Mouse (Mus musculus) retina, postnatal 7 days (tissue): ENCODE results near the gene Fcgrt.
"Not testable (repeated sequence)": the region's sequence is repeated elsewhere in the genome, so short reads cannot be mapped to it uniquely, and the experiment has no call there.

Source experiments
- DNase-seq: peaks from one replicate; pipeline ENCODE4 v3.0.0-alpha.2; 2012; ENCODE audit warnings: low read depth, low spot score

Fcgrt gene

DNA sequence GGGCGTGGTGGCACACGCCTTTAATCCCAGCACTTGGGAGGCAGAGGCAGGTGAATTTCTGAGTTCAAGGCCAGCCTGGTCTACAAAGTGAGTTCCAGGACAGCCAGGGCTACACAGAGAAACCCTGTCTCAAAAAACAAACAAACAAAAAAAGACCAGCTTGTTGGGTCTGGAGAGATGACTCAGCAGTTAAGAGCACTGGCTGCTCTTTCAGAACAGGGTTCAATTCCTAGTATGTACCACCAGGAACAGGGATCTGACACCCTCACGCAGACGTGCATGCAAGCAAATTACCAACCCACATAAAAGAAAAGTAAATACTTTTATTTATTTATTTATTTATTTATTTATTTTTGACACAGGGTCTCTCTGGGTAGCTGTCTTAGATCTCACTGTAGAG is 6.4 kb upstream of the Fcgrt start:
- not testable (repeated sequence) for DNase-seq

GRCm38 (mm10) chr7:45107052-45107645 is 3.5 kb upstream of the Fcgrt start:
- DNase-seq: no peak

DNA sequence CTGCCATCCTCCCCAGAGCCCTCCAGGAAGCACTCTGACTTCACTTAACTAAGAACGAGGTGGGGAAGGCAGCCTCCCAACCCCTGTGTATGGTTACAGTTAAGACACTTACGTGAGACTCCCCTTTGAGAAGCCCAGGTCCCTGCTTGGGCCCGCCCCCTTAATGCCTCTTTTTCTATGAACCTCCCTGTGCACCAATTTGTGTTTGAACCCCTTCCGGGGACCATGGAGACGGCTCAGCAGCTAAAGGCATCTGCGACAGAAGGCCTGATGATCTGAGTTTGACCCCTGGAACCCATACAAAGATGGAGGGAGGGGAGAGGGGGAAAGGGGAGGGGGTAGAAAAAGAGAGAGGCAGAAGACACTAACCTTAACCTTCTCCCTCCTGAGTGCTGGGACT is 2.8 kb upstream of the Fcgrt start:
- no peak for DNase-seq

DNA sequence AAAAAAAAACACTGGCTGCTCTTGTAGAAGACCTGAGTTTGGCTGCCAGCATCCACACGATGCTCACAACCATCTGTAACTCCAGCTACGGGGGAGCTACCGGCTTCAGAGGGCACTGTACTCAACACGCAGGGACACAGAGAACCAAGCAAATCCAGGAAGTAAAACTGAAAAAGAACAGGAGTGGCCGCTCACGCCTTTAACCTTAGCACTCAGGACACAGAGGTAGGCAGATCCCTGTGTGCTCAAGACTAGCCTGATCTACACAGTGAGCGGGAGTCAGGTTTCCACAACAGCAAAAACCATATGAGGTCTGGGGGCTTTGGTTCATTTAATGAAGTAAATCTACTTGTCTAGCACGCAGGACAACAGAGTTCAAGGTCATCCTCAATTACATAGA is 1.8 kb upstream of the Fcgrt start:
- no peak for DNase-seq

DNA sequence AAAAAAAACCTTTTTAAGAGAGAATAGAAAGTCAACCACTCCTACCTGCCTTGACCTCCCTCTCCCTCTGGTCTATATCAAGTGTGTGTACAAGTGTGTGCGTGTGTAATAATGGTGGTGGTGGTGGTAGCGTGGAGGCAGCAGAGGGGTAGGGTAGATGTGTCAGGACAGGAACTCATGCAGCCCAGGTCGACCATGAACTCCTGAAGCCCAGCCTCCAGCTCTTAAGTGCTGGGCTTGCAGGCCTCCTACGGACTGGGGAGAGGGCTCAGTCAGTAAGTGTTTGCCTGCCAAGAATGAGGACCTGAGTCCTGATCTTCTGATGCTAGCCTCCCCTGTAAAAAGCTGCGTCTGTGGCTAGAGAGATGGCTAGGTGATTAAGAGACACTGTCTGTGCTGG is 1.3 kb upstream of the Fcgrt start:
- DNase-seq: no peak

- no peak for DNase-seq
These were observed 588 bp downstream of the Fcgrt start for GRCm38 (mm10) chr7:45102940-45103585.

GRCm38 (mm10) chr7:45102441-45102840 is 1.2 kb downstream of the Fcgrt start:
- no peak for DNase-seq

- DNase-seq: no peak
These were observed 3.6 kb downstream of the Fcgrt start for GRCm38 (mm10) chr7:45100046-45100445.

DNA sequence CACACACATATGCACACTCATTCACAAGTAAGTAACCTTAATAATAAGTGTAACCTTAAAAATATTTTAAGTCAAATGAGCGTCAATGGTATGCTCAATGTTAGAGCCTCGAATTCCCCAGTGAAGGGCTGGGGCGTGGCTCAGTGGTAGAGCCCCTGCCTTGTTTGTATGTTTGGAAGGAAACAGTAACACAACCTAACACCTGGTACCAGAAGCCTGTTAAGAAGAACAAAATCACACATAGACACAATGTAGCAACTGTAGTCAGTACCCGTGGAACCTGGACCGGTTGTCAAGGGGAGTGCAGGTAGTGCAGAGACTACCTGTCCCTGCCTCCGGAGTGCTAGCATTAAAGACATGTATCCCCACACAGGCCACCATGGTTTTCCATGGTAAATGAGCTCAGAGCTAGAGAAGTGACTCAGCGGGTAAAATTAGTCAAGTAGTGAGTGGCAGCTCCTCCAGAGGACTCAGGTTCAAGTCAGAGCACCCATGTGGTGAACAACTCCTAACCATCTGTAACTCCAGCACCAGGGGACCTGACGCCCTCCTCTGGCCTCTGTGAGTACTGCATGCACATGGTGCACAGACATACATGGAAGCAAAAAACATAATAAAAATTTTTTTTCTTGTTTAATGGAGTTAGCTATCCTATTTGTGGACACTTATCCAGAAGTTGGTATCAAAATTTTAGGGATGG is 5.0 kb downstream of the Fcgrt start:
- no peak for DNase-seq

DNA sequence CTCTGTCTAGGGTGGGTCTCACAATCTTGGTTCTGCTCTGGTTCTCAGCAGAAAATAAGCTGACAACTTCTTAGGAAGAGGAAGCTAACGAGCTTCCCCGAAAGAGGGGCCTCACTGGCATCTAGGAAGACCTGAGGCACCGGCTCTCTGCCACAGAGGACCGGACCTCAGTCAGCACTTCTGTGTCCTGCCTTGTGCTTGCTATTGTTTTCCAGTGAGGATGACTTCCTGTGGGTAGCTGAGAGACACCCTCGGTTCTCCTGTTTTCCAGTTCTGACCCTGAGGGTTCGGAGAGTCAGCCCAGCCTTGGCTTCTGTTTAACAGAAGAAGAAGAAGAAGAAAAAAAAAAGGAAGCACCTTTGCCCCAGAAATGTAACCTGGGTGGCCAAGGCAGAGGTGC is 6.2 kb downstream of the Fcgrt start:
- no peak for DNase-seq

GRCm38 (mm10) chr7:45095965-45096364 is 7.7 kb downstream of the Fcgrt start:
- not testable (repeated sequence) for DNase-seq

DNA sequence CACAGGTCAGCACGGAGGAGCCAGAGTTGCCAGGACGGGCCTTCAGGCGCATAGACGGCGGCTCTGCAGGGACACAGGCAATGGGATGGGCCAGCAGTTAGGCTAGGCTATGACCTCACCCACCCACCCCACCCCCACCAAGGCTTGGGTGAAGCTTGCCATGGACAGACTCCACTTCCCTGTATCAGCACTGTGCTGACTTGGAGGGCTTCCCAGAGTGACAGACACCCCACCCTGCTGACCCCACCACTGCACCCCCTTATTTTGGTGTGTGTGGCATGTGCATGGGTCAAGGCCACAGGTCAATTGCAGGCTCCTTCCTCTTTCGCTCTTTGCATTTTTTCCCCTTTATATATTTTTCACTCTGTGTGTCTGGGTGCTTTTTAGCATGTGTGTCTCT is 8.3 kb downstream of the Fcgrt start:
- DNase-seq: no peak

DNA sequence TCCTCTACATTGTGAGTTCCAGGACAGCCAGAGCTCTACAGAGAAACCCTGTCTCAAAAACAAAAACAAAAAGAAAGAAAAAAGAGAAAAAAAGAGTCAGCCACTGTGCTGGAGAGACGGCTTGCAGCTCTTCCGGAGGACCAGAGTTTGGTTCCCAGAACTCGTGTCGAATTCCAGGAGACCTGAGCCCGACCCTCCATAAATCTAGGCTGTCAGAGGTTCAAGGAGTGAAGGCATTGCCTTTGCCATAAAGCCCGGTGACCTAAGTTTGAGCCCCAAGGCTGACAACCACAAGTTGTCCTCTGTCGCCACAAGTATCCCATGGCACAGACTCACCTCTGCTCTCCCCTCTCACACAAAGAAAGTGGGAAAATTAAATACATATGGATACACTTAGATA is 9.5 kb downstream of the Fcgrt start:
- no peak for DNase-seq

DNA sequence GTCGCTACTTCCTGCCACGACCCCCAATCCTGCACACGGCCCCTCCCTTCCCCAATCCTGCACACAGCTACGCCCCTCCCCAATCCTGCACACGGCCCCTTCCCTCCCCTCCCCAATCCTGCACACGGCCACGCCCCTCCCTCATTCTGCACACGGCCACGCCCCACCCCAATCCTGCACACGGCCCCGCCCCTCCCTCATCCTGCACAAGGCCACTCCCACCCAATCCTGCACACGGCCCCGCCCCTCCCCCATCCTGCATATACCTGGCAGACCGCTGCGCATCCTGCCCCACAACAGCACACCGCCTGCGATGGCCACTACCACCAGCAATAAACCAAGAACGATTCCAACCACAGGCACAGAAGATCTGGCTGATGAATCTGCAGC is 10.1 kb downstream of the Fcgrt start:
- DNase-seq: no peak

DNA sequence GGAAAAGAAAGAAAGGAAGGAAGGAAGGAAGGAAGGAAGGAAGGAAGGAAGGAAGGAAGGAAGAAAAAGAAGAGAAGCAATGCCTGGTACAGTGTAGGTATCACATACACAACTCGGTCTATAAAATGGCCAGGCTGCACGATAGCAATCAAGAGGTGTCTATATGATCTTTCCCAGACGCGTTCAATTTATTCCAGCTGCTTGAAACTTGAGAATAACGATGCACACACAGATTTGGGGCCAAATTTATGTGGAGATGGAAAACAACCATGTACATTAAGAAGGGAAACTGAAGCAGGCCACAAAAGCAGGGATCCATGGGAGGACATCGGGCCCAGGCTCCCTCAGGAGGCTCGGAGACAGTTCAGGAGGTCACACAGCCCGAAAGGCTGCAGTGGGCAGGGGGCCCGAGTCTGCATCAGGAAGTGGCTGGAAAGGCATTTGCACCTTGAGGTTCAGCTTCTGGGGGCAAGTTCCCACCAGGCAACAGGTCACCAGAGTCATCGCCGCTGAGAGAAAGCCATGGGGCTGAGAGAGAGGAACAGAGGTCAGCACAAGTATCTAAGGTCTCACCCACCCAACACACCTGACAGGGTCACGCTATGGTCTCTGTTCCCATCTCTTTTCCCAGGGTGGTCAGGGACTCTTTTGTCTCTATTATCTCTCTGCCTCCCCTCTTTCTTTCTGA is 10.7 kb downstream of the Fcgrt start:
- no peak for DNase-seq

- DNase-seq: peak; percentile 62
These were observed 11.6 kb downstream of the Fcgrt start, which contains the start of gene Rcn3 for GRCm38 (mm10) chr7:45092048-45092447. Rcn3 (minus strand) TSS chr7:45092221.

DNA sequence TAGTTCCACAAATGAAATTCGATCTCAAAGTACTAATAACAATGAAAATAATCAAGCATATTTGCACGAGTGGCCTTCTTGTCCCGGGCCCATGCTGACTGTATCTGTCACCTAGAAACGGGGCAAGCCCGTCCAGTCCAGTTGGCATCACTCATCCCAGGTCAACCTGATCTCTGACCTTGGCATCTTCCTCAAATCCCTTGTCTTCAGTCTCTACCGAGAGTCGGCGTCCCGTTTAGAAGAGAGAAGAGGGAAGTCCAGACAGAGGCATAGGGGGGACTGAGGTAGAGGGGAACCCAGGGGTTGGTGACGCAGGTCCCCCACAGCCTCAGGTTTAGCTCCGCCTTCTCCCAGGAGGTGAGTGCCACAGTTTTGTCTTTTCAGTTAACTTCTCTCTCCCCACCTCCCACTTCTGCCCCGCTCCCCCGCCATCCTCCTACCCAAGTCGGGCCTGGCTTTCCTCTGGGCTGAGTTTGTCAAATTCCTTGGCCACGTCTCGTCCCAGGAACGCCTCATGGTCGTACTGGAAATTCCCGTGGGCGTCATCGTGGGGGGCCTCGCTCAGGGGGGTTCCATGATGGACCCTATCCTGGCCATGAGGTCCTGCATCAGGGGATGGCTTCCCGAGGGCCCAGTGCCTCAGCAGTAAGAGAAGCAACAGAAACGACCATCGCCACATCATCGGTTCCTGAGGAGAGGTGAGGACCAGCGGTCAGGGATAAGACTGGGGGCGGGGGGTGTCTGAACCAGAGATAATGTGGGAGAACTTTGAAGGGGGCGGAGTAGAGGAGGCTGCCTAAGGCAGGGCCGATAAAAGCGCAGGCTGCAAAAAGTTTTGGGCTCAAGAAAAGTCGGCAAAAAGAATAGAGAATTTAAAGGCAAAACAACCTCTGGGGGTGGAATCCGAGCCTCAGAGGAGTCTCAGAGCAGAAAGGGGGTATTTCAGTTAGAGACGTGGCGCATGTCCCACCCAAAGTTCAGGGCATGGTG is 12.4 kb downstream of the Fcgrt start:
- DNase-seq: no peak

GRCm38 (mm10) chr7:45090251-45090977 is 13.2 kb downstream of the Fcgrt start:
- DNase-seq: no peak

- DNase-seq: no peak
These were observed 15.1 kb downstream of the Fcgrt start for GRCm38 (mm10) chr7:45088597-45088996.

DNA sequence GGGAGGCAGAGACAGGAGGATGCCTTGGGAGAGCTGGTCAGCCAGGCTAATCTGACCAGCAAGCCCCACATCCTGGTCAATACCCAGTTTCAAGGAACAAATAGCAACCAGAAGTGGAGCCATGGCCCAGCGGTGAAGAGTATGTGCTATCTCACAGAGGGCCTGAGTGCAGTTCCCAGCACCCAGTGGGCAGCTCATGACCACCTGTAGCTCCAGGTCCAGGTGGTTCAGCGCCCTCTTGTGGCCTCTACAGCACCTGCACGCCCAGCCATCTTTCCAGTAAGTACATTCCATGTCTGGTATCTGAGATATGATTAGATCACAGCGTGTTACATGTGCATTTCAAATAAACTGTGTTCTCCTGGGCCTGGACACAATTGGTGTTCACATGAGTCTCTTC is 17.6 kb downstream of the Fcgrt start:
- no peak for DNase-seq
